Mouse (Mus musculus) right cerebral cortex, postnatal 10 days (tissue): ENCODE measurements around the gene Ergic2.

Source experiments
- DNase-seq, 2 experiments: peaks; one replicate each; pipeline ENCODE4 v3.0.0; 2021; ENCODE audit warnings: low spot score in 2 of 2

Ergic2 gene

GRCm38 (mm10) chr6:148211897-148212680, at the start of gene Ergic2:
Ergic2 (minus strand) TSS chr6:148212374.
- peak; percentile 99 for DNase-seq

DNA sequence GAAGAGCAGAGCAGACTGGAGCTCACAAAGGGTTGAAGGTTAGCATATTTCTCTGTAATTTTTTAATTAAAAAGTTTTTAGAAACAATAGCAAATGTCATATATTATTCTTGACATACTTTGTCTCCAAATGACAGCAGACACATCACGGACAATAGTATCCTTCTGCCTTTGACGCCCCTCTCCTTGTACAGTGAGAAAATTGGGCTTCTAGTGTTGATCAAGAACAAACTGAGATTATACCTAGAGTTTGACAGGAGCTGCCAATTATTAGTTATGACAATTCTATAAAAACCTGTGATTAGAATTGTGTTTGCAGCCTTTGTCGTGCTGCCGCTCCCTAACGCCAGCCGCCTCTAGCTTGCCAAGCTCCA, 48.5 kb upstream of the Ergic2 start:
- no peak for DNase-seq

GRCm38 (mm10) chr6:148259979-148260728, 48.0 kb upstream of the Ergic2 start:
- peak in 1 of 2 experiments; percentile 35 for DNase-seq

- no peak for DNase-seq
These were observed 46.9 kb upstream of the Ergic2 start for GRCm38 (mm10) chr6:148259074-148259473.

GRCm38 (mm10) chr6:148257805-148258204, 45.6 kb upstream of the Ergic2 start:
- no peak for DNase-seq

- peak in 1 of 2 experiments; percentile 44 for DNase-seq
These were observed 43.9 kb upstream of the Ergic2 start for GRCm38 (mm10) chr6:148256109-148256508.

DNA sequence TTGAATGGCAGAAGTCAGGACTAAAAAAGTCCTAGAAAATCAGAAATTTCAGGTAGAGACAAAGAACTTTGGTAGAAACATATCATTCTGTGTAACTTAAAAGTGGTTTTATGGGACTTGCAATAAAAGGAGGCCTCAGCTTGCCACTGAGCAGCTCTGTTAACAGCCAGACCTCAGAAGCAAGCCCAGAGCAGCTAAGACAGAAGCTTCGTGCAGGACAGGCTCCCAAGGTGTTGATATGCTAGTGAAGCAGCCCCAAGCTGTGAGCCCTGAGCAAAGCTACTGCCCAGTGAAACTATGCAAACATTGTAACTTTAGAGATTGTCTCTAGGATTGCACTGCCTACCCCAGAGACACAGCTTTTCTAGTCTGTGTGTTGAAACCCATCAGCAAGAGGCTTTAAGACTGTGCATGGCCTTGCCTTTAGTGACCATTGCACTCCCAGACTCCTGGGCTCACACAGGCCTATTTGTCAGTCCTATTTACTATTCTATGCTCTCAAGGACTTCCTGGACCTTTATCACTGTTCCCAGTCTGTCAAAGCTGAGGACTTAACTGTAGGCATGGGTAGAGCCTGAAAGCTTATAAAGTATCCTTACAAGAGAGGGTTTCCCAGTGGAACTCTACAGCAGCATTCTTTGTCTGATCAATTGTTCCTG, 43.4 kb upstream of the Ergic2 start:
- DNase-seq = no peak

GRCm38 (mm10) chr6:148249221-148249620, 37.0 kb upstream of the Ergic2 start:
- DNase-seq = no peak

DNA sequence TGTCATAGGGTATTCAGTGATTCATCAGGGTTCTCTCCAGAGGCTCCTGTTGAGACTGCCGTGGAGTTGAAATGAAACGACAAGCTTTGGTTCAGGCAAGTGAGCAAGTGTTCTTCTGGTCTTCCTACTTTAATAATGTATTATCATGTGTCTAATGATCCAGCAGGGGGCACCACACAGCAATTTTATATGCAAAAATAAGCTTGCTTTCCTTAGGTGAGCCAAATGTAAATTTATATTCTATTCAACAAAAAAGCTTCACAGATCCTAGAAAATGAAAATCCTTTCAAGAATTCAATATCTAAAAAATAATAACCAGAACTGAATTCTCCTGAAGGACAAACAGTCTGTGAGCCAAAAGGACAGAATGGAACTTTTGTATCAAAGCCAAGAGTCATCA, 36.5 kb upstream of the Ergic2 start:
- peak; percentile 61 to 69 for DNase-seq

- no peak for DNase-seq
These were observed 34.4 kb upstream of the Ergic2 start for GRCm38 (mm10) chr6:148246544-148246943.

- DNase-seq = no peak
These were observed 32.7 kb upstream of the Ergic2 start for GRCm38 (mm10) chr6:148244836-148245235.

- no peak for DNase-seq
These were observed 30.1 kb upstream of the Ergic2 start for GRCm38 (mm10) chr6:148242304-148242703.

GRCm38 (mm10) chr6:148241685-148242084, 29.5 kb upstream of the Ergic2 start:
- no peak for DNase-seq

DNA sequence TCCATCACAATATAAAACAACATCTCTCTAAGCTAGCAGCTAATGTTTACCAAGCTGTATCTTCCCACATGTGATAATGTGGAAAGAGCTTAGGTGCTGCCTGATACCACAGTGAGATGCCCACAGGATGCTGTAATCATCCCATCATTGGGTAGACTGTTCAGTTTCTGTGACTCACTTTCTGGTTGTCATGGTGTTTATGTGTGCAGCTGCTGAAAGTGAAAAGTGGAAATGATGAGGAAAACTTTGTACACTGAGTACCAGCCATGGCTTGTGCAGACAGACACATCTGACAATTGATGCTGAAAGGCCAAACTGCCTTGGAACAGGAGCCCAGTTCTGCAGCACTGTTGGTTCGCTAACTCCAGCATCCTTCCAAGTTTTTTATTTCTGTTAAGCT, 27.1 kb upstream of the Ergic2 start:
- DNase-seq = no peak

GRCm38 (mm10) chr6:148237453-148237852, 25.3 kb upstream of the Ergic2 start:
- DNase-seq = no peak

DNA sequence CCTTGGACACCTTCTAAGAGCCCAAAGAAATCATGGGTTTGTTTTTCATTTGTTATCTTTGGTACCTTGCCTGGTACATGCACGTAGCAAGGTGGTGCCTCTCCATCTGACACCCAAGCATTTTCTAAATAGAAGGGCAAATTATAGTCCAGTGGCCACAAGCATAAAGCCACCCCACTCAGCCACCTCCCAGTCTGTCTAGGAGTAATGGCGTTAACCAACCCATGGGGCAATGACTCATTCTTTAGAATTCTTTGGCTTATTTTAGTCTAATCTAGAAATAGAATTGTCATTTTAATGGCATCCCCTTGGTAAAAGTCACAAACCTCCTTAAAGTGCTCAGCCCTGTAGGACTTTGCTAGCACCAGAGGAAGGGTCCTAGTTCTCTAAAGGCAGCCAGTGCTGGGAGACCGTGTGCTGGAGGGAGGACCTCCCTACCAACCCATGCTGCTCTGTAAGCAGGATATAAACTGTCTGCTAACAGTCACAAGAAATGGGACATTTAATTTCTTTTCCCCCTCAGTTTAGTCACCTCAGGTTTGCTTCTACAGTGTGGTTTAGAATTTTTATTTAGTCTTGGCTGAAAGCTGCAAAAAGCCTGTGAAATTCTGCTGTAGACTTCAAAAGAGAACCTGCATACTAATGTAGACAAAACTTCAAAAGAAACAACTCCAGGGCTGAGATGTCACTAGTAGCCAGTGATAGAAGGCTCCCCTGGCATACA, 22.1 kb upstream of the Ergic2 start:
- no peak for DNase-seq

DNA sequence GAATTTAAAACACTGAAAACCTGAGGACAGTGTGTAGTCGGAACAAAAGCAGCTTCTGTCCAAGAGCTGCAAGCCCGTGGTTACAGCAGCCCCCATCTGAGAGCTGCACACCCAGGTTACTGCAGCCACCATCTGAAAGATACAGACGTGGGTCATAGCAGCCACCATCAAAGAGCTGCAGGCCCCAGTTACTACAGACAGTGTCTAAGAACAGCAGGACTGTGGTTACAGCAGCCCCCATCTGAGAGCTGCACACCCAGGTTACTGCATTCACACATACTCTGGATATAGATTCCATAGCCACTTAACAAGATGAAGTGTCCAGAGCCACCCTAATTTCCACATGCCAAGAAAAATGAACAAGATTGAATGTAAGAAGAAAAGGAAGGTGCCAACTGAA, 15.4 kb upstream of the Ergic2 start:
- DNase-seq = no peak

DNA sequence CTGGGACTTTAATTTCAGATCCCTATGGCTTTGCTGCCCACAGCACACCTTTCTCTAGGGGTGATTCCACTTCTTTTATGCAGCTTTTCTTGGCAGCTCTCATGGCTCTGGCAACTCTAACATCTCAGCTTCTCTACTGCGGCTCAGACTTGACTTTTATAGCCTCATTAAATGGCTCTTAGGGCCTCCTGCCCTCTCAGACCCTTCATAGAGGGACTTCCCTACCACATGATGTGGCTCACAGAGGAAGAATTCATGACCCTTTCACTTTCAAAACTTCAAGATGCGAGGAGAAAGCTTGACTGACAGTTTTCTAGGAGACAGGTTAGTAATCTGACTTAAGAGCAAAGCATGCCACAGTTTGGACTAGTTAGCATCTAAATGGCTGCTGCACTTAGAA, 10.5 kb upstream of the Ergic2 start:
- no peak for DNase-seq

- no peak for DNase-seq
These were observed 6.3 kb upstream of the Ergic2 start for GRCm38 (mm10) chr6:148218235-148219076.

- DNase-seq = no peak
These were observed 4.6 kb upstream of the Ergic2 start for GRCm38 (mm10) chr6:148216752-148217151.

DNA sequence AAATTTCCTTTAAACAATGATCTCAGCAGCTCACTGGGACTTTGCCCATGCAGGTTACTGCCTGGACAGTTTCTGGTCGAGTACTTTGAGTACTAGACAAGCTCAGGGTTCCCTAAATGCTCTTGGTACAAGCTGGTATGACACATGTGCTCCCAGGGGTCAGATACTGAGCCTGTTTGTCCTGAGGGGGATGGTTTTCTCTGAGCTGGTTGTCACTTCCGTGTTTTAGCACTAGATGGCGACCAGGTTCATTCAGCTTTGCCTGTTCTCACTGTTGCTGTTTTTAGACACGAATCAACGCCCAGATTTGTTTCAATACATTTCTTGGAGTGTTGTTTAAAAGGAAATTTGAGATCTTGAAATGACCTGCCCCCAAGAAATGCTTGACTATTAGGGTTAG, 2.6 kb upstream of the Ergic2 start:
- DNase-seq = peak; percentile 60 to 64
